19 mouse cellular contexts compared by ENCODE assay signal in the genomic region with DNA sequence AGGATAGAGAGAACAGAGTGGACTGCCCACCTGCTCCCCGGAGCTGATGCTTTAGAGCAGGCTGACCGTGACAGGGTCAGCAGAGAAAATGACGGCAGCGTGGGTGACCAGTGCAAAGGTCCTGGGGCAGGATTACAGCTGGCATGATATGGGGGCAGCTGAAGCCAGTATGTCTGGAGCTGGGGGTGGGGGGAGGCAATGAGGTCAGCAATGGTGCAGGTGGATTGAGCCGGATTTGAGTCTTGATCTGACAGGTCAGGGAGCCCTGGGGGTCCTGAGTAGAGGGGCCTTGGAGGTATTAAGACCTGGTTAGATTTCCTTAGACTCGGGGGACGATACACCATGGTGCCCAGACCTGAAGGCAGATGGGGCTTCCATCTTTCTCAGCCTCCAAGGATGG.
"Had no signal": no experiment of that assay in that cellular context is flagged by ENCODE, and none has a peak within 500 bp of the region (broad histone marks: within the 10 kb centered on the region; RNA-seq: fewer than 3 reads in every experiment).

No protein-coding gene starts in this region.

- H3K27ac ChIP-seq: limb, embryonic 13.5 days; liver, embryonic 13.5 days; midbrain, embryonic 10.5 days; midbrain, embryonic 13.5 days; neural tube, embryonic 12.5 days; neural tube, embryonic 15.5 days; stomach, postnatal 0 days had no signal

- H3K27me3 ChIP-seq: limb, embryonic 13.5 days; liver, embryonic 13.5 days; midbrain, embryonic 13.5 days; neural tube, embryonic 12.5 days; neural tube, embryonic 15.5 days had no signal

- H3K36me3 ChIP-seq: limb, embryonic 13.5 days; liver, embryonic 13.5 days; midbrain, embryonic 10.5 days; midbrain, embryonic 13.5 days; neural tube, embryonic 12.5 days; neural tube, embryonic 15.5 days had no signal

- H3K9ac ChIP-seq: limb, embryonic 13.5 days; liver, embryonic 13.5 days; lung, embryonic 14.5 days; midbrain, embryonic 13.5 days; neural tube, embryonic 12.5 days; neural tube, embryonic 15.5 days had no signal

- H3K9me3 ChIP-seq: limb, embryonic 13.5 days; liver, embryonic 13.5 days; megakaryocyte, embryonic 14.5 days; midbrain, embryonic 10.5 days; midbrain, embryonic 13.5 days; neural tube, embryonic 12.5 days; neural tube, embryonic 15.5 days had no signal

- H3K4me1 ChIP-seq: neural tube, embryonic 15.5 days had no signal

- DNase-seq: kidney, adult 18-20 months; kidney, adult 9 months; kidney, postnatal 14 days; kidney, postnatal 4 days; left cerebral cortex, postnatal 4 days; liver, embryonic 13.5 days; lung, embryonic 14.5 days; lung, postnatal 10 days; right cerebral cortex, adult 18-20 months; right cerebral cortex, postnatal 14 days; right cerebral cortex, postnatal 4 days; thymus, postnatal 25 days had no signal

- H3K4me3 ChIP-seq: limb, embryonic 13.5 days; liver, embryonic 13.5 days; megakaryocyte, embryonic 14.5 days; midbrain, embryonic 10.5 days; midbrain, embryonic 13.5 days; neural tube, embryonic 12.5 days; neural tube, embryonic 15.5 days had no signal
